Mouse (Mus musculus): ENCODE measurements at regions not wholly inside any gene's neighbourhood (a gene's known extent, or its start where the extent isn't known, plus 50 kb on each side); places are given as distances from the start of the nearest gene placed in this dataset.

DNA sequence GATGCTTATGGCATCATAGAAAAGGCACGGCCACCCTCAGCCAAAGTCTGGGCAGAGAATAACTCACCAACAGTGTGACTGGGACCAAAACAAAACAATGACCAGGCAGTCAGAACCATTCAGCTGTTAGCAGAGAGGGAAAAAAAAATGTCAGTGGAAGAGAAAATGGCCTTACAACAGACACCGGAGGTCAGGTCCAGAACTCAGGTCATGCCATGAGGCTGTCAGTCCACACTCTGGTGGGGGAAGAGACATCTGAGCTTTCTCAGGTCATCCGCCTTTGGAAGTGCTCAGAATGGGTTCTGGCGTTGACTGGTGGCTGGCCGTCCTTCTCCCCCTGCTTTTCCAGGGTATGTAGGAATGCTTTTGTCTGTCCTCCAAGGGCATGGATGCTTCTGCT lies 162.6 kb upstream of the Ncam1 start:
- TF ChIP-seq CTCF (IDR thresholded peaks at IDR 0.05; ENCODE audit: borderline replicate concordance, extremely low read depth, insufficient read depth, insufficient read length) (no peak), POLR2A (IDR thresholded peaks at IDR 0.05; ENCODE audit: borderline replicate concordance, extremely low read depth, insufficient read depth, insufficient read length, poor library complexity, severe bottlenecking) (no peak)

Data from brain, embryonic 14.5 days (tissue).